Mouse (Mus musculus): Measurements from ENCODE around the gene Efcab6.

DNA sequence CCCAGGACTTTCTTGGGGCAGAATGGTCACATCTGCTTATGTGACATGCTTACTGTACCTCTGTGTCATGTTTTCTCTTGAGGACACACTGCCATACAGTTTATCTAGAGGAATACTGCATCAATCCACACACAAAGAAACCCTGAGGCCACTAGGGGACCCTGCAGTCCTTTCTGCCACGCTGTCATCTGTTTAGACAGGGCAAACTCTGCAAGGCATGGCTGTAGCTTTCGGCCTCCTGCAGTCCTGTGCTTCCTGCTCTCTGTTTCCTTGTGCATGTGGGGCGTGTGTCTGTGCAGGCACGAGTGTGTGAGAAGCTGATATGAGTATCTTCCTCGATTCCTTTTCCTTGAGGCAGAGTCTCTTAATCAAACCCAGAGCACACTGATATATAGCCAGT lies 125.5 kb downstream of the Efcab6 start:
- TF ChIP-seq CTCF (IDR thresholded peaks at IDR 0.05; ENCODE audit: extremely low read depth, insufficient read length, insufficient replicate concordance, low read depth, low read length) = no peak
- no peak for TF ChIP-seq POLR2A (IDR thresholded peaks at IDR 0.05; ENCODE audit: low read depth, low read length)
